Mouse (Mus musculus) liver, embryonic 18 days (tissue): ENCODE results near the gene Rpl10-ps3. TPM values are rescaled to one million over a fixed set of nuclear protein-coding genes. Genes with fewer than 3 reads are reported as not detected.

Experiments
- polyA plus RNA-seq: library from polyadenylated mRNA; depleted of rRNA; stranded (reverse); fragments of >200 nt; gene quantifications from 2 replicates; pipeline ENCODE4 v1.2.3, GENCODE M21; 2012; rRNA removed

Gene Rpl10-ps3
- 49.8 and 89.9 TPM in 2 replicates for polyA plus RNA-seq

DNA sequence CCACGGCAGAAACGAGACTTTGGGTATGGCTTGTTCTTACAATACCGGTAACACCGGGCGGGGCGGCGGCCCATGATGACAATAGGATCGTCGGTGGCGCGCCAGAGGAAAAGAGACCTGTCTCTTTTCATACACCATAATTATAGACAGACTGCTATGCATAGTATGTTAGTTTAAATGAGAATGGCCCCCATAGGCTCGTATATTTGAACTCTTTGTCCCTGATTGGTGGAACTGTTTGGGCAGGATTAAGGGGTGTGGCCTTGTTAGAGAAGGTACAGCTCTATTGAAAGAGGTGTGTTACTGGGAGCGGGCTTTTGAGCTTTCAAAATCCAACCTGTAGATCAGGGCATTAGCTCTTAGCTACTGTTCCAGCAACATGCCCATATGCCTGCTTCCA, at the start of gene Rpl10-ps3:
Rpl10-ps3 (minus strand) TSS at position 101 of the 400 bp plus-strand sequence.

Other genes starting within 250 kb of the Rpl10-ps3 start
- gene Plet1, start 149.6 kb upstream of the Rpl10-ps3 start, polyA plus RNA-seq = 0.92 and 1.3 TPM in 2 replicates
- 29.6 and 30.3 TPM in 2 replicates for gene Pts, start 183.8 kb upstream of the Rpl10-ps3 start, polyA plus RNA-seq
- gene Il18, start 209.9 kb upstream of the Rpl10-ps3 start, polyA plus RNA-seq = 10.0 and 12.3 TPM in 2 replicates
- gene Bco2, start 210.2 kb upstream of the Rpl10-ps3 start, polyA plus RNA-seq = 1.4 and 2.0 TPM in 2 replicates
- gene Tex12, start 216.4 kb upstream of the Rpl10-ps3 start, polyA plus RNA-seq = not detected in 2 replicates